Mouse (Mus musculus) left cerebral cortex, adult 18-20 months (tissue): ENCODE measurements at regions not wholly inside any gene's neighbourhood (a gene's known extent, or its start where the extent isn't known, plus 50 kb on each side); places are given as distances from the start of the nearest gene placed in this dataset.
"Not testable (repeated sequence)": the region's sequence is repeated elsewhere in the genome, so short reads cannot be mapped to it uniquely, and the experiment has no call there.

Source experiments
- DNase-seq, 2 experiments: peaks; one replicate each; pipeline ENCODE4 v3.0.0; 2021 to 2022; ENCODE audit warnings: low spot score in 2 of 2, mixed read lengths in 1 of 2

DNA sequence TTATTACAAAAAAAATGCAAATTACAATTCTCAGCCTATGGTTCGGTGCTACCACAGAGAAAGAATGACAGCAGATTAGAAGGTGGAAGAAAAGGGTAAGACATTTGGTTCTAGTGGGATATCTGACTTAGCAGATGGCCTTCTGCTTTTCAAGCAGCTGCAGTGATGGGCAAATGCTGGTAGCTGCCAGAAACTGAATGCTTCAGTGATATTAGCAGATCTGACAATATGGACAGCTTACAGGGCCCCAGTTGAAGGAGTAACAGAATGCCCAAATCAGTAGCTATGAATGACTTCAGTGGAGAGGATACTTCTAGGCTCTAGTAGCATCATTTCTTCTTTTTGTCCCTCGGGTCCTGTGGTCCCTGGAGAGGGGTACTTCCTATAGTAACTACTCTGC is 143.9 kb upstream of the Rps6ka3 start:
- no peak for DNase-seq

- DNase-seq, result no peak
Observed at GRCm38 (mm10) chrX:159072647-159073046, 137.5 kb upstream of the Rps6ka3 start.

- no peak for DNase-seq
Observed at GRCm38 (mm10) chrX:159073533-159073932, 136.6 kb upstream of the Rps6ka3 start.

DNA sequence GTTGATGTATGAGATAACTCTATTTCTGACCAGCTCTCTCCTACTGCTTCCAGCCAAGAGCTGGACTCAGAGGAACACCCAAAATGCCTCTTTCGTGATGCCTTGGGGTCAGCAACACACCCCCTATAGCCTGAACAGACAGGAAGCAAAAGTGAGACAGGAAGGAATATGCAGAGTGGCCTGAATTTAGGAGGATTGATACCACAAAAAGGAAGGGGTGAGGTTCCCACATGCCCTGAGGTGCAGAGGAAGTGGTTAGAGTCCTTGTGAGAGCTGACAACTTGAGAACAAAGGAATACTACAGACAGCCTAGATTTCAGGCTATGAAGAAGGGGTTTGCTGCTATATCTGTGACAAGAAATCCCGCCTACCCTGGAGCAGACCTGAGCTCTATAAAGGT is 129.6 kb upstream of the Rps6ka3 start:
- no peak for DNase-seq

- DNase-seq, result not testable (repeated sequence)
Observed at GRCm38 (mm10) chrX:159110651-159111050, 99.5 kb upstream of the Rps6ka3 start.

GRCm38 (mm10) chrX:159116210-159116609 is 93.9 kb upstream of the Rps6ka3 start:
- no peak for DNase-seq

GRCm38 (mm10) chrX:159140554-159140953 is 69.6 kb upstream of the Rps6ka3 start:
- no peak for DNase-seq

DNA sequence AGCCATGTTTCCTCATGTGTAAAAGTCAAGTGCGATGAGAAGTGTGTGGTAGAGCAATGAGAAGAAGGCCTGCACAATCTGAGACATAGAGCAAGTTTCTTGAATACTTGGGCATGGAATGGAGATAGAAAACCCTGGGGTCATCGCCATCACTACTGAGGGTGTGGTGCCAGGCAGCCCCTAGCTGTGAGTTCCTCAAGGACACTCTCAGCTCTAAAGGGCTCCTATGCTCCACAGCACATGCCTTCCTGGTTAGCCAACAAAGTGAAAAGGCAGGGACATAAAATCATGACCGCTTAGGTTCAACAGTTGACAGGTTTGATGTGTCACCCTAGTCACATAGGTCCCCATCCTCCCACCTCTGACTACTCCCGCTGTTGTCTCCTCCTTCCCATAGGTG is 66.8 kb upstream of the Rps6ka3 start:
- no peak for DNase-seq

GRCm38 (mm10) chrX:159144674-159145073 is 65.4 kb upstream of the Rps6ka3 start:
- DNase-seq, result no peak

DNA sequence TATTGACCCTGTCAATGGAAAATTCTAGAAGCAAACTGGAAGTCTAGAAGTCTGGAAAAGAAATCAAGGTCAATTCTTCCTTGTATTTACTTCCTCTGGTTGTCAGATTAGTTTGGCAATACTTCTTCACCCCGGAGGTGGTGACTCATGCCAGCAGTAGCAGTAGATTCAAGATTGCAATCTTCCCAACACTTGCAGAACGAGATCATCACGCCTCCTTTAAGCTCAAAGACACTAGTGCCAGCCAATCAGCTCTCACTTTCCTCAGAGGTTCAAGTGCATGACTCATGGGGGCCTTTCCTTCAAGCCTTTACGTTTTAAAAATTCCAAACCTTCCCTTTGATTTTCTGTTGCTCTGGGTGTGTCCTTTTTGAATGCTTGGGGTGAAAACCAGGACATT is 64.9 kb upstream of the Rps6ka3 start:
- DNase-seq, result no peak

DNA sequence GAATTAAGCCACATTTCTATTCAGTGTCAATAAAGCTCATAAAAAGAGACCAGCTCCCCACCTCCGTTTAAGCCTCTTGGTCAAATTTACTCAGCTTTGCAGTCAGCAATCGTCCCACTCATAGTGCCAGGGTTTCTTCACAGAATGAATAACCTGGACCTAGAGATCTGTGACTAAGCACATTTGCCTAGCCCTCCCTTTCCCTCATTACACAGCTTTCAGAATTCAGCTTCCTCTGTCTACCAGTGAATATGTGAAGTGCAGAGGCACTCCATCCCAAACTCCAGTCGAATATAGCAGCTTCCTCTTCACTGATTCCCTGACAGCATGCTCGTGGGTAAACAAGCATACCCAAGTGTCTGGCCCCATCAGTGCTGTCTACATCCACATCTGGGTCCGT is 54.3 kb upstream of the Rps6ka3 start:
- DNase-seq, result no peak

DNA sequence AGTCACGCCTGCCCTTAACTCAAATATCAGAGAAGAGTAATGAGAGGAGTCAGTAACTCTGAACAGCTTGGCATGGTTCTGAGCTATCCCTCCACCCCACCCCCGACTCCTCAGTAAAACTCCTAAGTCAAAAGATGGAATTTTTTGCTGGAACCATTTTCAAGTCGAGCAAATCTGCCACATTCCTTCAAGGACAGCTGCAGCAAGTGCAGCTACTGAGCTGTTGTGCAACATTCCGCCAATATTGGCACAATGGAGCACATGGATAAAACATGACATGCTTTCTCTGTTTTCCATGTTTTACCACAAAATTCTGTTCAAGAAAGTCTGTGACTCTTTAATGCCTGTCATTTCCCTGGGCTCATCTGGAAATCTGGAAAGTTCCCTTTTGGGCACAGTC is 53.1 kb upstream of the Rps6ka3 start:
- DNase-seq, result no peak

DNA sequence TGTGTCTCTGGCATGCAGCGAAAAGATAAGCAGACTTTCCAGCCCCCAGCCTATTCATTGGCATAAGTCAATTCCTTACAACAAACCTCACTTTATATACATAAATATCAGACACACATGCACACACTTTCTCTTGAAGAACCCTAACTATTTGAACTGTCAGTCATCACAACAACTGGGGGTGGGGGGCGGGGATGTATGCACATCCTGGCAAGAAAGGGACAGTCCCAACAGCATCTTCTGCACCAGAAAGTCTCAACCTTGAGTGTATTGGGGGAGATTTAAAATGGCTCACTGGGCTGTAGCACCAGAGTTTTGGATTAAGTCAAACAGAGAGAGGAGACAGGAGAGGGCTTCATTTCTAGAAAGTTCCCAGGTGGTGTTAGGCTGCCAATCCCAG is 50.4 kb upstream of the Rps6ka3 start:
- DNase-seq, result no peak
